Mouse (Mus musculus) natural killer cell, adult 2 months (primary cell): ENCODE measurements around the gene Pou5f1.
A peak's percentile ranks its signal among the peaks of the same experiment; 100 is the strongest.
"Not testable (repeated sequence)": the region's sequence is repeated elsewhere in the genome, so short reads cannot be mapped to it uniquely, and the experiment has no call there.

Source experiments
- DNase-seq, 2 experiments: peaks; one replicate each; pipeline ENCODE4 v3.0.0; 2022; ENCODE audit warnings: low spot score in 2 of 2

The Pou5f1 gene

DNA sequence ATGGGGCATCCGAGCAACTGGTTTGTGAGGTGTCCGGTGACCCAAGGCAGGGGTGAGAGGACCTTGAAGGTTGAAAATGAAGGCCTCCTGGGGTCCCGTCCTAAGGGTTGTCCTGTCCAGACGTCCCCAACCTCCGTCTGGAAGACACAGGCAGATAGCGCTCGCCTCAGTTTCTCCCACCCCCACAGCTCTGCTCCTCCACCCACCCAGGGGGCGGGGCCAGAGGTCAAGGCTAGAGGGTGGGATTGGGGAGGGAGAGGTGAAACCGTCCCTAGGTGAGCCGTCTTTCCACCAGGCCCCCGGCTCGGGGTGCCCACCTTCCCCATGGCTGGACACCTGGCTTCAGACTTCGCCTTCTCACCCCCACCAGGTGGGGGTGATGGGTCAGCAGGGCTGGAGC lies at the start of gene Pou5f1:
Pou5f1 (plus strand) TSS at position 243 of the 400 bp plus-strand sequence.
- no peak for DNase-seq

DNA sequence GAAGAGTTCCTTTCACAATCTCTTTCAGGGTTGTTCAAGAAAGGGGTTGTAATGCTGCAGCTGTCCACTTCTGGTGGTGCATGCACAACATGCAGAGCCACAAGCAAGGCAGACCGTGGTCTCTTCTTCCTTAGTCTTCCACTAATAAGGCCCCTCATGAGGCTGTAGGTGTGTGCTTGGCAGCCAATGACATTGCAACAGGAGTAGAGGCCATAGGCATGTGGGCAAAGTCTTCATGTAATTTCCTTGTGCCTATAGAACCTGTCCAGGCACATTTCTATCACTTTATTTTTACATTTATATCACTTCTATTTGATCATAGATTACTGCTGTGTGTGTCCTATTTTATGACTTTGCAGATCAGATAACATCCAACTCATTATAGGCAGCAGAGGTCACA lies 47.6 kb upstream of the Pou5f1 start:
- not testable (repeated sequence) for DNase-seq

DNA sequence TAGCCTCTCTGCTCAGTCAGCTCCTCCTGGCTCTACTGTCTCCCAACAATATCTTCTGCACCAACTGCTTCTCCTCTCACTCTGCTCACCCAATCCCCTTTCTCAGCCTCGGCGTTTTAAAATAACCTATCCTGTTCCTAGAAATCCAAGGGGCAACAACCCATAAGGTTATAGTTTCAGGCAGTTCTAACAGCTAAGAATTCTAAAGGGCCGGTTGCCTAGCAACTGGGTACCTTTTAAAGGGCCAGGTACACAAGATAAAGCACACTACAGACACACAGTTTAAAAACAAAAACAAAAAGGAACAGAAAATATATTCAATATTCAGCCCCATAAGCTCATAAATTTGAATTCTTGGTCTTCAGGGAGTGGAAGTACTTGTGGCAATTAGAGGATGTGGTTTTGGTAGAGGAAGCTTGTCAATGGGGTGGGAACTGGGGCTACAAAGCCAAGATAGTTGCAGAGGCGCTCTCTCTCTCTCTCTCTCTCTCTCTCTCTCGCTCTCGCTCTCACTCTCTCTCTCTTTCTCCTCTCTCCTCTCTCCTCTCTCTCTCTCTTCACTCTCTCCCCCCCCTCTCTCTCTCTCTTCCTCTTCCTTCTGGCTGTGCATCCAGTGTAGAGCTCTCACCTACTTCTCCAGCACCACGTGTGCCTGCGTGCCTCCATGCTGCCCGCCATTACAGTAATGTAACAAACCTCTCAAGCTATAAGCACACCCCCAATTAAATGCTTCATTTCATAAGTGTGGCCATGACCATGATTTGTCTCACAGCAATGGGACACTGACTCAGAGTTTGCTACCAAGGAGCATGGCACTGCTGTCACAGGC lies 45.1 kb upstream of the Pou5f1 start:
- DNase-seq: not testable (repeated sequence)

DNA sequence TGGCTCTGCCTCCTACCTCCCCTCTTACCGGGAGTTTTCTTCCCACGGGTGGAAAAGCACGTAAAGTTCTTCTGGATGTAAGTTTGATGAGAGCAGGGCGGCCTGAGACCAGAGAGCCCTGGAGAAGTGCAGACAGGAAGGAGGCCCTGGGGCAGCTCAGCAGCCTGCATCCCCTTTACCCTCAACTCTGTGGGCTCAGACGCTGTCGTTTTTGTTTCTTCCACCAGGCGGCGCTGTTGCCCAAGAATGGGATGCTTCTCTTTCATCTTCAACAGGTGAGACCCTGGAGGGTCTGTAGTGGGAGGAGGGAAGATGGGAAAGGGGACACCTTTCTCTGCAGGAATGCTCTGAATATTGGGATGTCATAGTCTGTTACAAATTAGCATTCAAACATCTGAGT lies 40.2 kb upstream of the Pou5f1 start:
- peak in 1 of 2 experiments; percentile 30 for DNase-seq

DNA sequence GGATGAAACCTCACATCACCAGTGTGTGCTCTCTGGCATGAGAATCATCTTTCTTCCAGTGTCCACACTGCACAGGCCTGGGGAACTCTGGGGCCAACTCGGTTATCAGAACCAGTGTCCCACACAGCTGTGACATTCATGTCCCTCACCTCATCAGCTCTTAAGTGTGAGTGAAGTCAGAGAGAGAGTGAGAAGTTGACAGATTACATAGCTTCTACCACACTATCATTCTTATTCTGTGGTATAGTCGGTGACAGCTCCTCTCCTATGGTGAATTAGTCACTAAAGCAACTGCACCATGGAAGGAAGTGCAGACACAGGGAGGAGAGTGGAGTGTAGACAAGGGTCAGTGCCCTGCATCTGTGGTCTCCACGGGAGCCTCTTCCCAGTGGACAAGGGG lies 36.9 kb upstream of the Pou5f1 start:
- peak in 1 of 2 experiments; percentile 54 for DNase-seq

DNA sequence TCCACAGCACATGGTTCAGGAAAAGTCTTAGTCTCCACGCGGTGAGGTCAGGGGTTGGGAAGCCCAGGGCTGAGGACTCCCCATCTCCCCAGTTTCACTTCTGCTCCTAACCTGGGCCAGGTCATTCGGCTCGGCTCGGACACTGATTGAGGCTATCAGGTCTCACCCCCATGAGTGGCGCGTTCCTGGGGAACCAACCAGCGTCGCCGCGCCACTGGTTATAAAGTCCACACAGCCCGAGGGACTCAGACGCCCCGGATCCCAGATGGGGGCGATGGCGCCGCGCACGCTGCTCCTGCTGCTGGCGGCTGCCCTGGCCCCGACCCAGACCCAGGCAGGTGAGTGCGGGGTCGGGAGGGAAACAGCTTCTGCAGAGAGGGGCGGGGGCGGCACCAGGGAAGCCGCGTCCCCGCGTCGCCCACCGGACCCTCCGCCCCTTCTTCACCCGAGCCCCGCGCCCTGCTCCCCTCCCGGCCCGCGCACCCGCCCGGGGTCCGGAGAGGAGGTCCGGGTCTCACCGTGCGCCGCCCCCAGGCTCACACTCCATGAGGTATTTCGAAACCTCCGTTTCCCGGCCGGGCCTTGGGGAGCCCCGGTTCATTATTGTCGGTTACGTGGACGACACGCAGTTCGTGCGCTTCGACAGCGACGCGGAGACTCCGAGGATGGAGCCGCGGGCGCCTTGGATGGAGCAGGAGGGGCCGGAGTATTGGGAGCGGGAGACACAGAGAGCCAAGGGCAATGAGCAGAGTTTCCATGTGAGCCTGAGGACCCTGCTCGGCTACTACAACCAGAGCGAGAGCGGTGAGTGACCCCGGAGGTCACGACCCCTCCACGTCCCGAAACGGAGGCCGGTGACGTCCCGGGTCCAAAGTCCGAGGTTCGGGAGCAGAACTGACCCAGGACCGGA lies 35.7 kb upstream of the Pou5f1 start, which contains the start of gene H2-Q10:
H2-Q10 (plus strand) TSS at position 248 of the 910 bp plus-strand sequence.
- no peak for DNase-seq

DNA sequence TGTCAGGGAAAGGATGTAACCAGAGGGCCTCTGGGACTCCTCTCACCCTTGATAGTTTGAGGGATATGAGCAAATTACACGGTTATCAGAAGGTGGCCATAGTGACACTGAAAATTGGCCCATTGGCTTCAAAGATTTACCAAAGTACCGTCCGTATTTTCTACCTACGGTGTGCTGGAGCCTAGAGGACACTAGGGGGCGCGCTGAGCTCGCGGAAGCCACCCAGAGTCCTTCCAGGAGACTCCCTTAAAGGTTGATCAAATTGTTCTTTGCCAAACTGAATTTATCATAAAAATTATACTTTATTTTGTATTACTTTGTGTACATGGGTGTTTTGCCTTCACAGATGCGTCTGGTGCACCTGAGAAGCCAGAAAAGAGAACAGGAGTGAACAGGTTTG lies 21.8 kb upstream of the Pou5f1 start:
- peak; percentile 52 to 63 for DNase-seq

DNA sequence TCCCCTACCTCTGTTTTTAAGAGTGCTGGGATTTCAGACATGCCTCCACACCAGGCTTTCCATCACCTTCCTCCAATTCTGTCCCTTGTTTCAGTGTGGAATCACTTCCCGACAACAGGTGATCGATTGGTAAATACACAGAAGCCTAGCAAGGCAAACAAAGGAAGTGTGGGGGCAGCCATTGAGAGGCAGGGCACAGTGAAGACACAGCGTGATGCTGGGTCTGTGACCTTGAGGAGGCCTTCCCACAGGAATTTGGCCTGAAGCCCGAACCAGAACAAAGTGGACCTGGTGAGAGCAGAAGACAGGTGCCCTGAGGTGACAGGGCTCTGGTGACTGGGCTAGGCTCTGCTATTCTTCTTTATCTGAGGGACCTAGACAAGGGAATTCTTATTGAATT lies 20.1 kb upstream of the Pou5f1 start:
- DNase-seq: no peak

DNA sequence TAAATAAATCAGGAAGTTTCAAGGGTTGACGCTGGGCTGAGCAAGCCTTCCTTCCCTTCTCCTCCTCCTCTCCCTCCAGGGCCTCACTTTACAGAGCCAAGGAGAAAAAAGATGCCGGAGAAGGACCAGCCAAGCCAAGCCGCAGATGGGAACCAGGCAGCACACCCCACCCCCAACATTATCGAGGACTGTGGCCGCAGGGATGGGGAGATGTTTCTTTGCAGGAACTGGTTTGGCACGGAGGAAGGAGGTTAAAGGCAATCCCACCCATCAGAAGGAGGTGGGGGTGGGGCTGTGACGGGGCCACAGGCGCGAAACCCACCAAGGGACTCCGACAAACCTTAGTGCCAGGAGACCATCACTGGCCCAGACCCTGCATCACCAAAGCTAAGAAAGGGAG lies 19.1 kb upstream of the Pou5f1 start:
- DNase-seq: no peak

DNA sequence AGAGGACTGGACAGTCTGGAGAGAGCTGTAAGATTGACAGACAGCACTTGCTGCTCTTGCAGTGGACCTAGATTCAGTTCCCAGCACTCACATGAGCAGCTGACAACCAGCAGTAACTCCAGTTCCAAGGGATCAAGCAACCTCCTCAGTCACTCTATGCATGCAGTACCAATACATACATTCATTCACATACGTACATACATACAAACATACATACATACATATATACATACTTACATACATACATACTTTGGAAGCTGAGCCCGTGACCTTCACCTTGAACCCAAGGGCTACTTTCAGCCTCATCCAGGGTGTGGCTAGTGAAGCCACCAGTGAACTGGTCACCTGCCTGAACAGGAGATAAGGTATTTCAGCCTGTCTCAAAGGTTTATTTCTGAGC lies 17.8 kb upstream of the Pou5f1 start:
- DNase-seq: no peak

DNA sequence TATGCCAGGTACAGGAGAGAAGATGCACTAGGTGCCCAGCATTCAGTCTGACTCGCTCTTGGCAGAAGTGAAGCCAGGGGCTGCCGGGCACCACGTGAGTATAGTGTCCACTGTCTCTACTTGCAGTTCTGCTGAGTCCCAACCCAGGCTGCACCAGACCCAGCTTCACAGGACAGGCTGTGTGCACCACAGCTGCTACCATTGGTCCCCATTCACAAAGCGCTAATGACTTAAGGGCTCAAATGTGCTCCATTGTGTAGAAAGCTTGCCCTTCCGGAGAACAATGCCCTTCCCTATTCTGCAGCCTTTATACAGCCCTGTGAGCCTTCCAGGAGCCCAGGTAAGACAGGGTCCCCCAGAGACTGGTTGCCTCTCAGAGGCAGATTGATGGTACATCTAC lies 15.5 kb upstream of the Pou5f1 start:
- DNase-seq: no peak

DNA sequence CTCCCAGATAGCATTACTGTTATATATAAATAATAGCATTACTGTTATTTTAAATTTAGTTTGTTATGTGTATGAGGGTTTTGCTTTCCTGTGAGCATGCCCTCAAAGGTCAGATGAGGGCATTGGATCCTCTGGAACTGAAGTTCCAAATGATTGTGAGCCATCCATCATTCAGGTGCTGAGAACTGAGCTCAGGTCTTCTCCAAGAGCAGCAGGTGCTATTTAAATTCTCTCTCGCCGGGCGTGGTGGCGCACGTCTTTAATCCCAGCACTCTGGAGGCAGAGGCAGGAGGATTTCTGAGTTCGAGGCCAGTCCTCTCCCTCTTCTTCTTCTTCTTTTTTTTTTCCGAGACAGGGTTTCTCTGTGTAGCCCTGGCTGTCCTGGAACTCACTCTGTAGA lies 8.7 kb upstream of the Pou5f1 start:
- no peak for DNase-seq

DNA sequence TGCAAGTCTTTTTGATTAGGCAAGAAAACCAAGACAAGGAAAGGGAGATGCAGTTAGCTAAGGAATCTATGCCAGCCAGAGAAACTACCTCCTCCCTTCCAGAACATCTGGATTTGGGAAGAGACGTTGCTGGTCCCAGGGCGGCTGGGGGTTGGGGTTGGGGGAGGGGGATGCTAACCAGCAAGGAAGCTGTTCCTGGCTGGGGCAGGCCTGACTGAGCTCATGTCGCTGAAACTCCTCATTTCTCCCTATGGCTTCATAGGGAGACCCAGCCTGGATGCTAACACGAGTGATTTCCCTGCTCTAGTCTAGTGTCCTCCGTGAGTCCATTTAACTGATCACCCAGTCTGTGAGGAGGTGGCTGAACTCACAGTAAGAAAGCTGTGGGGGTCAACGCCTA lies 3.6 kb upstream of the Pou5f1 start:
- DNase-seq: no peak

DNA sequence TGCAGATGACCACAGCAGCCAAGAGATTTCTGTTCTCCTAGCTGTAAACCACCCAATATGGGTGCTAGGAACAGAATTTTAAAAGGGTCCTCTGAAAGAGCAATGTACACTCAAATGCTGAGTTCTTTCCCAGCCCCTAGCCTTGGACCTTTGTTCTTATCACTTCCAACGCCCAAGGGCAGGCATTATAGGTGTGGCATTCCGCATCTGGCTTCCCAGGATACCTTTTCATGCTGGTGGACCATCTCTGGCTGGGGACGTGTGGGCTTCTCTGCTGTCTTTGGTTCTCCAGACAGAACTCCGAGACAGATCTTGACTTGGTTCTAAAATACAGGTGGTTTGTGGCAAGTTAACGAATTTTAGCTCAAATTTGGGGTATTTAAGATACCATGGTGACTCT lies 3.1 kb upstream of the Pou5f1 start:
- no peak for DNase-seq

DNA sequence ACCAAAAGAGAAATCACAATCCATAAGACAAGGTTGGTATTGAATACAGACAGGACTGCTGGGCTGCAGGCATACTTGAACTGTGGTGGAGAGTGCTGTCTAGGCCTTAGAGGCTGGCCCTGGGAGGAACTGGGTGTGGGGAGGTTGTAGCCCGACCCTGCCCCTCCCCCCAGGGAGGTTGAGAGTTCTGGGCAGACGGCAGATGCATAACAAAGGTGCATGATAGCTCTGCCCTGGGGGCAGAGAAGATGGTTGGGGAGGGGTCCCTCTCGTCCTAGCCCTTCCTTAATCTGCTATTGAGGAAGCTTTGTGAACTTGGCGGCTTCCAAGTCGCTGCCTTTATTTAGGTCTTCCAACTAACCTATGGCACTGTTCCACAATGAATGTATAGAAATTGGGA lies 2.0 kb upstream of the Pou5f1 start:
- DNase-seq: no peak

DNA sequence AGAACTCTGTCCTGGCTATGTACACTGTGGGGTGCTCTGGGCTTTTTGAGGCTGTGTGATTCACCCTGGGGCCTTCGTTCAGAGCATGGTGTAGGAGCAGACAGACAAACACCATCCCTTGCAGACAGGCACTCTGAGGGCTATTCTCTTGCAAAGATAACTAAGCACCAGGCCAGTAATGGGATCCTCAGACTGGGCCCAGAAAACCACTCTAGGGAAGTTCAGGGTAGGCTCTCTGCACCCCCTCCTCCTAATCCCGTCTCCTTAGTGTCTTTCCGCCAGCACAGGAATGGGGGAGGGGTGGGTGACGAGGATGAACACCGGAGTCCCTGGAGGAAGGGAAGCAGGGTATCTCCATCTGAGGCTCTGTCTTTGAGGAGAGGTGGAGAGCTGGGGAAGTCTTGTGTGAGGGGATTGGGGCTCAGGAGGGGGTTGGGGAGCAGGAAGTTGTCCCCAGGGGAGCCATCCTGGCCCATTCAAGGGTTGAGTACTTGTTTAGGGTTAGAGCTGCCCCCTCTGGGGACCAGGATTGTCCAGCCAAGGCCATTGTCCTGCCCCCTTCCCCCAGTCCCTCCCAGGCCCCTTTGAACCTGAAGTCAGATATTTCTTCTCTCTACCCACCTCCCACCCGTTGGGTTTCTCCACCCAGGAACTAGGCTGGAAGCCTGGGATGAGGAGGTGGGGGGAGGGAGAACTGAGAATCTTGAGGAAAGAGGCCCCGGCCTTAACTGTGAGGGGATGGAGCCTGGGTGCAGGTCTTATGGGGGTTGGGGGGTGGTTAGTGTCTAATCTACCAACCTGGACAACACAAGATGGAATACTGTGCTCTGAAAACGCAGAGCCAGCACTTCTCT lies 963 bp upstream of the Pou5f1 start:
- no peak for DNase-seq

DNA sequence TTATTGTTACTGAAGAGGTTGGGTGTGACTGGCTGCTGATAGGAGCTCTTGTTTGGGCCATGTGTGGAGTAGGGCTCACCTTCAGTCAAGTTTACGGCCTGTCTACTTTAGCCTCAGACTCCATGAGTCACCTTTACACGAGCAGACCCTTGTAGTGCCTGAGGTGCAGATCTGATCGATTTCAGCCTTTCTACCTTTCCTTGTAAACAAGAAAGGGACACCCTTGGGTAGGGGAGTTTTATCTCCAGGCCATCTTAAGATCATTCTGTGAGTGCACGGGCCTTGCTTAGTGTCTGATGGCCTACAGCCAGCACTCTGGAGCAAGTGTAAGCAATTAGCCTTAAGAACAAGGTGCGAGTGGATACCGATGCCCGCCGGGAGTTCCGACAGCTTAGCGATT lies 1.1 kb downstream of the Pou5f1 start:
- no peak for DNase-seq

DNA sequence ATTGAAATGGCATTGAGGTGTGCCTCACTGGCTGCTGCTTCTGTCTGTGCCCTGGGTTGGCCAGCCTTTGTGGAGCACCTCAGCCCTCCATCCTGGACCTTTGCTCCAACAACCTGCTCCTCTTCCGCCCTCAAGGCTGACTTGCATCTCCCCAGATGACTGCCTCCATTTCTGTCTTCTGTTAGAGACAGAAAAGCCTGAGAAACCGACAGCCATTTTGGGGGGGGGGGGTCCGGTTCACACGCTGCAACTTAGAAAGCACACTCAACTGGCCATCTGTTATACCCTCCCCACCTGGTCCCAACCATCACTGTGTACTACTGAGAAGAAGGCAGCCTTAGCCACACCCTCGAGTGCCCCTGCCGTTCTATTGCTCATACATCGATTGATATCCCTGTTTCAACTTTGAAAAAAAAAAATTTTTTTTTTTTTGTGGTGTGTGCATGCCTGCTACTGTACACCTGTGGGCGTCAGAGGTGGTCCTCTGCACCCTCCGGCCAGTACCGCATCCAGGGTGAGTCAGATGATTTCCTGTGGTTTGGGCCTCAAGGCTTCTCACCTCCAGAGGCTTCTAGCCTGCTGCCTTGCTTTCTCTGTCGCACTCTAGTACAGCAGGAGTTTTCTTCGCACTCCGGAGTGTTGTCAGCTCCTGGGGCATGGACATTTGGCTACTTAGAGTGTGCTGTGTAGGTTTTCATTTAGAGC lies 1.9 kb downstream of the Pou5f1 start:
- DNase-seq: peak; percentile 61 to 76

DNA sequence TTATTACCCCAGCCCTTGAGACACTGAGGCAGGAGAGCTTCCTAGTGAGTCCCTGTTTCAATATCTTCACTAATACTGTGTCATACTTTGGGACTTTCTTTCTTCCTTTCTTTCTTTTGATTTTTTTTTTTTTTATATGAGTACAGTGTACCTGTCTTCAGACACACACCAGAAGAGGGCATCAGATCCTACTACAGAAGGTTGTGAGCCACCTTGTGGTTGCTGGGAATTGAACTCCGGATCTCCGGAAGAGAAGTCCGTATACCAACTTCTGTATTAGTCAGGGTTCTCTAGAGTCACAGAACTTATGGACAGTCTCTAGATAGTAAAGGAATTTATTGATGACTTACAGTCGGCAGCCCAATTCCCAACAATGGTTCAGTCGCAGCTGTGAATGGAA lies 2.5 kb downstream of the Pou5f1 start:
- not testable (repeated sequence) for DNase-seq

DNA sequence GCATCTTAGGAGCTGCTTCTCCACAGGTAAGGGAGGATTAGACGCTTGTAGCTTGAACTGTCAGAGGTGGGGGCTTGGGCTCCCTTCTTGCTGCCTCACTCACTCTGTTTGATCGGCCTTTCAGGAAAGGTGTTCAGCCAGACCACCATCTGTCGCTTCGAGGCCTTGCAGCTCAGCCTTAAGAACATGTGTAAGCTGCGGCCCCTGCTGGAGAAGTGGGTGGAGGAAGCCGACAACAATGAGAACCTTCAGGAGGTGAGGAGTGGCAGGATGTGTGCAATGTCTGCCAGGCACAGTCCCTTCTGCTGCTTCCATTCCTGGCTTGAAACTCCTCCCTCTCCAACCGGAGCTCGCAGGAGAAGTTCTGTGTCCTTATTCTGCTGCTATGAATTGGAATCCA lies 3.5 kb downstream of the Pou5f1 start:
- DNase-seq: peak; percentile 34 to 46
